Mouse (Mus musculus): ENCODE results near the gene Ntn4. TPM values are rescaled to one million over a fixed set of nuclear protein-coding genes. Genes with fewer than 3 reads are reported as not detected.

Gene Ntn4
- total and polyA plus RNA-seq, 3 experiments = not detected

DNA sequence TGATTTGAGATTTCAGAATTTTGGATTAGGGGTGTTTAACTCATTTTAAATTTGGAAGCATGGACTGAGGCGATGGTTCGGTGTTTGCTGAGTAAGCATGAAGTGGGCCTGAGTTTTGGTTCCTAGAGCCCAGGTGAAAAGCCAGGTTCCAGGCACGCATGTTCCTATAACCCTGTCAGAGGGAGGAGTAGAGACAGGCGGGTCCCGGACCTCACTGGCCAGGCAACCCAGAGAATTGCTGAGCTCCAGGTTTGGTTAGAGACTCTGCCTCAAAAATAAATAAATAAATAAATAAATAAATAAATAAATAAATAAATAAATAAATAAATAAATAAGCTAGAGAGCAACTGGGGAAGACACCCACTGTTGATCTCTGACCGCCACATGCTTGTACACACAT lies 46.1 kb downstream of the Ntn4 start:
- dilution Hi-C loops (cut with MboI; ENCODE audit: extremely low pct_ligation_motif_present, extremely low pct_unique_long_range_greater_than_20kb, low sequenced_read_pairs) = no loop called here
- peaks cover 0 to 3% of the 10 kb centered on the region in 2 experiments; a peak in 1 of 4 replicates for H3K4me1 ChIP-seq (ENCODE audit: control insufficient read depth in 1 of 2, insufficient read depth in 2 of 2)
- H3K79me2 ChIP-seq (replicated peaks; ENCODE audit: control insufficient read depth, extremely low read depth, insufficient read depth, poor library complexity, severe bottlenecking) = no peaks in the 10 kb centered on the region
- no peak overlapping the region for H3K4me3 ChIP-seq (replicated peaks in 1 of 3; ENCODE audit: low read depth in 2 of 3, low read length in 2 of 3, poor library complexity in 1 of 3)
- DNase-seq (ENCODE audit: extremely low read depth) = no peak
- in situ Hi-C loops (cut with MboI; ENCODE audit: low pct_ligation_motif_present, low pct_unique_long_range_greater_than_20kb, low sequenced_read_pairs) = loop anchor here (10.0 kb wide), 1 partner anchor 72 kb away; no protein-coding TSS in a partner anchor
- H3K9me3 ChIP-seq (replicated peaks; ENCODE audit: low read length) = no peaks in the 10 kb centered on the region
- no peak for TF ChIP-seq JUN (IDR thresholded peaks at IDR 0.05; ENCODE audit: insufficient read depth, low read depth, low read length)
- no peak for TF ChIP-seq E2F4 (IDR thresholded peaks at IDR 0.05; ENCODE audit: insufficient replicate concordance, low read depth, low read length)
- TF ChIP-seq HCFC1 (IDR thresholded peaks at IDR 0.05; ENCODE audit: low read depth, low read length) = no peak
- TF ChIP-seq ZMIZ1 (IDR thresholded peaks at IDR 0.05; ENCODE audit: low read depth, low read length) = no peak
- TF ChIP-seq MAFK (IDR thresholded peaks at IDR 0.05; ENCODE audit: insufficient replicate concordance, low read length) = 0 out of 2 replicates have a peak, but pooled peaks have one; percentile 14
- no peak for TF ChIP-seq ZKSCAN1 (IDR thresholded peaks at IDR 0.05; ENCODE audit: borderline replicate concordance, low read depth, low read length)
- no peak for TF ChIP-seq ELF1 (IDR thresholded peaks at IDR 0.05; ENCODE audit: low read depth, low read length)
- no peak overlapping the region for H3K27ac ChIP-seq (ENCODE audit: insufficient read depth, low read depth)
- no peaks in the 10 kb centered on the region for H3K36me3 ChIP-seq (replicated peaks in 1 of 2; ENCODE audit: control insufficient read depth in 1 of 2, insufficient read depth in 1 of 2, low read length in 1 of 2)
- H3K9ac ChIP-seq (ENCODE audit: insufficient read depth, low read depth) = no peak overlapping the region
- H3K27me3 ChIP-seq (replicated peaks) = no peaks in the 10 kb centered on the region
- H3K4me2 ChIP-seq (ENCODE audit: insufficient read depth, low read depth, poor library complexity, severe bottlenecking) = no peak overlapping the region

DNA sequence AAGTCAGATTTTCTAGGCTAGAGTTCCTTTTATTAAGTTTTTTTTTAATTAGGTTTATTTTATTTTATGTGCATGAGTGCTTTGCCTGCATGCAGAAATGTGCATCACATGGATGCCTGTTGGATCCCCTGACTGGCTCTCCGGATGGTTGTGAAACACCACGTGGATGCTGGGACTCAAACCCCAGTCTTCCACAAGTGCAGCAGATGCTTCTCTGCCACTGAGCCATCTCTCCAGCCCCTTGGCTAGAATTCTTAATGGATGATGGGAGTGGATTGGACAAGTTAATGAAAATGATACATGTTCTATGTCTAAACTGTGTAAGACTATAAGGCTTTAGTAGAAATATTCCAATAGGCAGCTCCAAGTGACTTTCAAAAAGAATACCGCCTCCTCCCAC lies 47.3 kb downstream of the Ntn4 start:
- DNase-seq (ENCODE audit: extremely low read depth) = no peak
- no peaks in the 10 kb centered on the region for H3K79me2 ChIP-seq (replicated peaks; ENCODE audit: control insufficient read depth, extremely low read depth, insufficient read depth, poor library complexity, severe bottlenecking)
- dilution Hi-C loops (cut with MboI; ENCODE audit: extremely low pct_ligation_motif_present, extremely low pct_unique_long_range_greater_than_20kb, low sequenced_read_pairs) = no loop called here
- no peaks in the 10 kb centered on the region for H3K27me3 ChIP-seq (replicated peaks)
- in situ Hi-C loops (cut with MboI; ENCODE audit: low pct_ligation_motif_present, low pct_unique_long_range_greater_than_20kb, low sequenced_read_pairs) = loop anchor here (10.0 kb wide), 1 partner anchor 73 kb away; no protein-coding TSS in a partner anchor
- H3K4me2 ChIP-seq (ENCODE audit: insufficient read depth, low read depth, poor library complexity, severe bottlenecking) = no peak overlapping the region
- no peak overlapping the region for H3K4me3 ChIP-seq (replicated peaks in 1 of 3; ENCODE audit: low read depth in 2 of 3, low read length in 2 of 3, poor library complexity in 1 of 3)
- H3K4me1 ChIP-seq (ENCODE audit: control insufficient read depth in 1 of 2, insufficient read depth in 2 of 2) = peaks cover 0 to 3% of the 10 kb centered on the region in 2 experiments; a peak in 1 of 4 replicates
- no peak overlapping the region for H3K27ac ChIP-seq (ENCODE audit: insufficient read depth, low read depth)
- H3K9me3 ChIP-seq (replicated peaks; ENCODE audit: low read length) = no peaks in the 10 kb centered on the region
- H3K36me3 ChIP-seq (replicated peaks in 1 of 2; ENCODE audit: control insufficient read depth in 1 of 2, insufficient read depth in 1 of 2, low read length in 1 of 2) = no peaks in the 10 kb centered on the region
- H3K9ac ChIP-seq (ENCODE audit: insufficient read depth, low read depth) = no peak overlapping the region
- TF ChIP-seq MYC (IDR thresholded peaks at IDR 0.05; ENCODE audit: low read depth, low read length) (no peak), NRF1 (IDR thresholded peaks at IDR 0.05; ENCODE audit: low read depth, low read length) (no peak), USF1 (IDR thresholded peaks at IDR 0.05; ENCODE audit: low read depth, low read length) (no peak), KAT2A (IDR thresholded peaks at IDR 0.05; ENCODE audit: insufficient replicate concordance, low read length) (no peak)

Measured in CH12.LX (cell line).